Mouse (Mus musculus): ENCODE measurements around the gene Sik1.
"Not testable (repeated sequence)": the region's sequence is repeated elsewhere in the genome, so short reads cannot be mapped to it uniquely, and the experiment has no call there.

The Sik1 gene

GRCm38 (mm10) chr17:31855597-31856518 is at the start of gene Sik1:
Gene Sik1, minus strand, starts transcription at chr17:31855804.
- peak; percentile 98 for DNase-seq

- no peak for DNase-seq
Measured at GRCm38 (mm10) chr17:31905201-31905790, 49.7 kb upstream of the Sik1 start.

- DNase-seq: no peak
Measured at GRCm38 (mm10) chr17:31904036-31904435, 48.4 kb upstream of the Sik1 start.

GRCm38 (mm10) chr17:31902630-31903198 is 47.1 kb upstream of the Sik1 start:
- no peak for DNase-seq

- DNase-seq: no peak
Measured at GRCm38 (mm10) chr17:31901461-31902204, 46.0 kb upstream of the Sik1 start.

- DNase-seq: no peak
Measured at GRCm38 (mm10) chr17:31898941-31899340, 43.3 kb upstream of the Sik1 start.

- no peak for DNase-seq
Measured at GRCm38 (mm10) chr17:31897186-31897793, 41.7 kb upstream of the Sik1 start.

GRCm38 (mm10) chr17:31896751-31897150 is 41.1 kb upstream of the Sik1 start:
- DNase-seq: no peak

- no peak for DNase-seq
Measured at GRCm38 (mm10) chr17:31896311-31896710, 40.7 kb upstream of the Sik1 start.

GRCm38 (mm10) chr17:31893371-31894060 is 37.9 kb upstream of the Sik1 start:
- DNase-seq: no peak

- peak; percentile 56 for DNase-seq
Measured at GRCm38 (mm10) chr17:31892750-31893149, 37.1 kb upstream of the Sik1 start.

GRCm38 (mm10) chr17:31891858-31892257 is 36.3 kb upstream of the Sik1 start:
- no peak for DNase-seq

- no peak for DNase-seq
Measured at GRCm38 (mm10) chr17:31890311-31890951, 34.8 kb upstream of the Sik1 start.

GRCm38 (mm10) chr17:31889446-31890201 is 34.0 kb upstream of the Sik1 start:
- DNase-seq: no peak

- DNase-seq: no peak
Measured at GRCm38 (mm10) chr17:31888540-31888939, 32.9 kb upstream of the Sik1 start.

GRCm38 (mm10) chr17:31884676-31885075 is 29.1 kb upstream of the Sik1 start:
- not testable (repeated sequence) for DNase-seq

- no peak for DNase-seq
Measured at GRCm38 (mm10) chr17:31879406-31879805, 23.8 kb upstream of the Sik1 start.

GRCm38 (mm10) chr17:31877650-31878141 is 22.1 kb upstream of the Sik1 start:
- DNase-seq: no peak

GRCm38 (mm10) chr17:31877181-31877581 is 21.6 kb upstream of the Sik1 start:
- DNase-seq: peak; percentile 61

GRCm38 (mm10) chr17:31876775-31877174 is 21.2 kb upstream of the Sik1 start:
- DNase-seq: peak; percentile 67

Measured in retina, postnatal 1 day (tissue).